ENCODE assay signal across 11 mouse cellular contexts in the genomic region with DNA sequence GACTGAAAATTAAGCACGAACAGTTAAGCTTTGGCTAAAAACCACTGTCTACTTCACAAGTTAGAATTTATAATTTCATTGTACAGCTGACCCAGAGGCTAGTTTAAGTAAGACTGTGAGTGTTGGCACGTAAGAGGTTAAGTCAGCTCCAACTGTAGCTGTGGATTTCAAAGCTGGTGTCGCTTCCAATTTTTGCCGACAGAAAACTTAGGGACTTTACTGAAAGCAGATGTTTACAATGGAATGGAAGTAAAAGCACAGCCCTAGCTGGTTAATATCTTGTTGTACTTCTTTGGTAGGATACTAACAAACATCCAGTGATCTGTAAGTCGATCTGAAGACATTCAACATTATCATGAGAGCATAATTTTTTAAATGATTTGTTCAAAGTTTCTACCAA. TPM values are rescaled to one million over a fixed set of nuclear protein-coding genes. Genes with fewer than 3 reads are reported as not detected.
A peak's percentile ranks its signal among the peaks of the same experiment; 100 is the strongest.
DNase-seq lines count a peak whose midpoint lies in the region; ATAC-seq and TF ChIP-seq lines count a peak whose summit lies in the region.
"Had no signal": no experiment of that assay in that cellular context is flagged by ENCODE, and none has a peak within 500 bp of the region (broad histone marks: within the 10 kb centered on the region; RNA-seq: fewer than 3 reads in every experiment).

No protein-coding gene starts in this region.

- TF ChIP-seq POLR2A in myocyte (IDR thresholded peaks at IDR 0.05; ENCODE audit: insufficient read length, low read depth), result no peak

- ATAC-seq in heart, embryonic 15.5 days (replicated peaks; ENCODE audit: insufficient number of reproducible peaks, insufficient read depth, low FRiP score, low read depth), result no peak
- ATAC-seq in lung, embryonic 16.5 days (ENCODE audit: low read depth), result peak; percentile 25
- ATAC-seq in embryonic facial prominence, embryonic 15.5 days (ENCODE audit: insufficient number of reproducible peaks, low FRiP score, low TSS enrichment, low read depth), result no peak
- ATAC-seq: inflammation-experienced regulatory T-cells, adult 6 months; midbrain, embryonic 13.5 days had no signal

- H3K27me3 ChIP-seq in heart, embryonic 15.5 days, result no peaks in the 10 kb centered on the region
- no peaks in the 10 kb centered on the region for H3K27me3 ChIP-seq in lung, embryonic 16.5 days (ENCODE audit: control insufficient read depth, insufficient read depth, low read depth, low read length)
- H3K27me3 ChIP-seq in embryonic facial prominence, embryonic 15.5 days, result no peaks in the 10 kb centered on the region; the same call in 1 of the 2 replicates
- H3K27me3 ChIP-seq in myocyte (ENCODE audit: control insufficient read depth, insufficient read depth, insufficient read length), result no peaks in the 10 kb centered on the region
- H3K27me3 ChIP-seq: liver, embryonic 13.5 days; midbrain, embryonic 13.5 days had no signal

- intact Hi-C loops in heart, postnatal 25 days (cut with DNase I), result loop anchor here (2.0 to 5.0 kb wide), 2 partner anchors 26 to 38 kb away; no protein-coding TSS in a partner anchor

- no peaks in the 10 kb centered on the region for H3K9me3 ChIP-seq in heart, embryonic 15.5 days (replicated peaks)
- H3K9me3 ChIP-seq in lung, embryonic 16.5 days (ENCODE audit: control insufficient read depth, low read length), result no peaks in the 10 kb centered on the region
- no peaks in the 10 kb centered on the region for H3K9me3 ChIP-seq in embryonic facial prominence, embryonic 15.5 days (replicated peaks)
- H3K9me3 ChIP-seq: liver, embryonic 13.5 days; midbrain, embryonic 13.5 days had no signal

- DNase-seq in heart, postnatal 25 days (ENCODE audit: low spot score), result no peak
- DNase-seq in lung, adult 18-20 months, result no peak
- no peak for DNase-seq in thymus, postnatal 10 days (ENCODE audit: low spot score in 2 of 2)
- DNase-seq in left cerebral cortex, adult 9 months (ENCODE audit: low spot score in 2 of 2), result no peak
- DNase-seq: liver, embryonic 13.5 days had no signal

- H3K4me2 ChIP-seq in heart, embryonic 15.5 days, result peak overlapping the region; percentile 35
- H3K4me2 ChIP-seq in lung, embryonic 16.5 days (ENCODE audit: low read depth, low read length), result peak overlapping the region; percentile 31; the same call in 1 of the 2 replicates
- H3K4me2 ChIP-seq in embryonic facial prominence, embryonic 15.5 days (replicated peaks), result peak overlapping the region; percentile 34; the same call in 1 of the 2 replicates
- peak overlapping the region; percentile 26 for H3K4me2 ChIP-seq in myocyte (ENCODE audit: low read depth)
- H3K4me2 ChIP-seq: liver, embryonic 13.5 days; midbrain, embryonic 13.5 days had no signal

- H3K36me3 ChIP-seq in heart, embryonic 15.5 days, result no peaks in the 10 kb centered on the region
- no peaks in the 10 kb centered on the region for H3K36me3 ChIP-seq in lung, embryonic 16.5 days (ENCODE audit: control insufficient read depth, insufficient read depth, low read length)
- H3K36me3 ChIP-seq in embryonic facial prominence, embryonic 15.5 days, result no peaks in the 10 kb centered on the region
- H3K36me3 ChIP-seq in myocyte (ENCODE audit: control insufficient read depth, insufficient read depth), result no peaks in the 10 kb centered on the region
- H3K36me3 ChIP-seq: liver, embryonic 13.5 days; midbrain, embryonic 13.5 days had no signal

- H3K9ac ChIP-seq in heart, embryonic 15.5 days, result no peak overlapping the region
- no peak overlapping the region for H3K9ac ChIP-seq in lung, embryonic 16.5 days (ENCODE audit: low read length)
- H3K9ac ChIP-seq in embryonic facial prominence, embryonic 15.5 days, result no peak overlapping the region
- H3K9ac ChIP-seq: liver, embryonic 13.5 days; midbrain, embryonic 13.5 days had no signal

- peak overlapping the region; percentile 83 for H3K27ac ChIP-seq in heart, embryonic 15.5 days
- H3K27ac ChIP-seq in lung, embryonic 16.5 days (ENCODE audit: low read length), result peak overlapping the region; percentile 69
- peak overlapping the region; percentile 79 for H3K27ac ChIP-seq in embryonic facial prominence, embryonic 15.5 days (replicated peaks)
- H3K27ac ChIP-seq: liver, embryonic 13.5 days; midbrain, embryonic 13.5 days had no signal

- H3K4me3 ChIP-seq in heart, embryonic 15.5 days, result no peak overlapping the region
- H3K4me3 ChIP-seq in lung, embryonic 16.5 days (ENCODE audit: low read length), result no peak overlapping the region
- no peak overlapping the region for H3K4me3 ChIP-seq in embryonic facial prominence, embryonic 15.5 days (replicated peaks)
- no peak overlapping the region for H3K4me3 ChIP-seq in myocyte
- H3K4me3 ChIP-seq: liver, embryonic 13.5 days; midbrain, embryonic 13.5 days had no signal

- H3ac ChIP-seq in myocyte (ENCODE audit: control insufficient read depth, insufficient read length), result no peak overlapping the region

- peaks cover 49% of the 10 kb centered on the region for H3K4me1 ChIP-seq in heart, embryonic 15.5 days (replicated peaks)
- peaks cover 29% of the 10 kb centered on the region for H3K4me1 ChIP-seq in lung, embryonic 16.5 days (replicated peaks; ENCODE audit: control insufficient read depth, insufficient read depth, low read length)
- H3K4me1 ChIP-seq in embryonic facial prominence, embryonic 15.5 days, result peaks cover 20% of the 10 kb centered on the region
- H3K4me1 ChIP-seq: midbrain, embryonic 13.5 days had no signal

- 43% methylated on average over 5 of the region's 5 CpGs for WGBS in heart, embryonic 15.5 days
- 40% methylated on average over 5 of the region's 5 CpGs for WGBS in lung, embryonic 16.5 days
- WGBS in embryonic facial prominence, embryonic 15.5 days, result 30% methylated on average over 5 of the region's 5 CpGs

- no peaks in the 10 kb centered on the region for H3K79me2 ChIP-seq in myocyte (ENCODE audit: control insufficient read depth, insufficient read depth)

TF ChIP-seq in myocyte, 11 proteins besides CTCF, POLR2A, EP300 and RAD21:
- no peak for TF ChIP-seq POLR2AphosphoS2 (IDR thresholded peaks at IDR 0.05; ENCODE audit: insufficient read length, low read depth)
- no peak for TF ChIP-seq TCF3 (IDR thresholded peaks at IDR 0.05; ENCODE audit: insufficient read length, low read depth)
- TF ChIP-seq CEBPB (IDR thresholded peaks at IDR 0.05; ENCODE audit: insufficient read depth, poor library complexity, severe bottlenecking), result no peak
- no peak for TF ChIP-seq REST (IDR thresholded peaks at IDR 0.05; ENCODE audit: insufficient read depth, insufficient read length)
- TF ChIP-seq TCF12 (IDR thresholded peaks at IDR 0.05; ENCODE audit: insufficient read depth, poor library complexity, severe bottlenecking), result no peak
- no peak for TF ChIP-seq USF1 (IDR thresholded peaks at IDR 0.05; ENCODE audit: low read depth)
- no peak for TF ChIP-seq MYOG (IDR thresholded peaks at IDR 0.05; ENCODE audit: control insufficient read depth in 1 of 3, insufficient read depth in 1 of 3, insufficient read length in 2 of 3, low read depth in 2 of 3)
- TF ChIP-seq MYOD1 (IDR thresholded peaks at IDR 0.05; ENCODE audit: control insufficient read depth in 1 of 3, insufficient read length in 2 of 3, low read depth in 2 of 3), result no peak
- no peak for TF ChIP-seq SRF (IDR thresholded peaks at IDR 0.05; ENCODE audit: control insufficient read depth, insufficient read length, low read depth)
- TF ChIP-seq E2F4 (IDR thresholded peaks at IDR 0.05; ENCODE audit: insufficient read depth), result no peak

RNA-seq across cellular contexts. Expression of gene Herpud2, which starts 23.0 kb away (rescaled TPM):
- polyA plus RNA-seq in heart, embryonic 15.5 days (2015; fragmentation: Nextera tagmentation; extraction: Ambion mirVana), result 29.2 and 33.2 TPM in 2 replicates
- total RNA-seq in heart, postnatal 25 days (2021), result 10 to 100 TPM; 33.4 to 37.8 TPM
- 26.7 and 27.0 TPM in 2 replicates for polyA plus RNA-seq in lung, embryonic 16.5 days (2015; fragmentation: Nextera tagmentation; extraction: Ambion mirVana)
- 35.3 and 37.8 TPM in 2 replicates for polyA plus RNA-seq in embryonic facial prominence, embryonic 15.5 days (2015; fragmentation: Nextera tagmentation; extraction: Ambion mirVana)
- polyA plus RNA-seq in myocyte (2012; fragmentation: generic; extraction: Trizol), result 18.8 TPM
